ENCODE assay signal across 24 mouse cellular contexts in genomic region chr11:16594832-16595231, GRCm38 (mm10).
DNase-seq lines count a peak whose midpoint lies in the region; ATAC-seq and TF ChIP-seq lines count a peak whose summit lies in the region.
"Had no signal": no experiment of that assay in that cellular context is flagged by ENCODE, and none has a peak within 500 bp of the region (broad histone marks: within the 10 kb centered on the region; RNA-seq: fewer than 3 reads in every experiment).

No protein-coding gene starts in this region.

- no peak overlapping the region for H3K27ac ChIP-seq in hindbrain, postnatal 0 days
- H3K27ac ChIP-seq in hindbrain, embryonic 11.5 days (ENCODE audit: low read depth, low read length): no peak overlapping the region
- H3K27ac ChIP-seq: embryonic facial prominence, embryonic 13.5 days; embryonic facial prominence, embryonic 15.5 days; forebrain, embryonic 10.5 days; forebrain, embryonic 12.5 days had no signal

- no peak overlapping the region for H3K9ac ChIP-seq in hindbrain, postnatal 0 days (replicated peaks; ENCODE audit: low read length)
- H3K9ac ChIP-seq in hindbrain, embryonic 11.5 days (ENCODE audit: low read depth, low read length): no peak overlapping the region
- H3K9ac ChIP-seq: embryonic facial prominence, embryonic 13.5 days; embryonic facial prominence, embryonic 15.5 days; forebrain, embryonic 12.5 days had no signal

- ATAC-seq in hindbrain, postnatal 0 days: no peak
- ATAC-seq in hindbrain, embryonic 11.5 days (ENCODE audit: low FRiP score): no peak
- ATAC-seq: forebrain, embryonic 14.5 days; forebrain, embryonic 16.5 days had no signal

- no peaks in the 10 kb centered on the region for H3K27me3 ChIP-seq in hindbrain, postnatal 0 days (ENCODE audit: insufficient read depth, low read length)
- no peaks in the 10 kb centered on the region for H3K27me3 ChIP-seq in hindbrain, embryonic 11.5 days (ENCODE audit: control insufficient read depth, insufficient read depth, low read length)
- H3K27me3 ChIP-seq: embryonic facial prominence, embryonic 13.5 days; embryonic facial prominence, embryonic 15.5 days; forebrain, embryonic 12.5 days had no signal

- no peak overlapping the region for H3K4me2 ChIP-seq in hindbrain, postnatal 0 days (ENCODE audit: low read depth, low read length)
- no peak overlapping the region for H3K4me2 ChIP-seq in hindbrain, embryonic 11.5 days (replicated peaks; ENCODE audit: low read depth, low read length)
- H3K4me2 ChIP-seq: embryonic facial prominence, embryonic 13.5 days; embryonic facial prominence, embryonic 15.5 days; forebrain, embryonic 12.5 days had no signal

- TF ChIP-seq CTCF in hindbrain, postnatal 0 days (IDR thresholded peaks at IDR 0.05; ENCODE audit: low read depth): no peak

- DNase-seq in heart, adult 11 months: peak; percentile 57
- DNase-seq in heart, adult 8-10 months (ENCODE audit: low spot score): no peak
- peak; percentile 12 for DNase-seq in hindbrain, postnatal 0 days (ENCODE audit: low spot score)
- DNase-seq in hindbrain, embryonic 11.5 days (ENCODE audit: low spot score): no peak
- peak; percentile 26 for DNase-seq in embryo, embryonic 11 days
- peak; percentile 23 for DNase-seq in mesoderm, embryonic 11.5 days (ENCODE audit: low read depth, low spot score)
- DNase-seq in lung, postnatal 36 days: no peak
- DNase-seq in B cell, adult 2 months: no peak
- DNase-seq: adrenal gland, adult 2 months; adrenal gland, postnatal 10 days; adrenal gland, postnatal 25 days; cerebellum, adult 11 months; cerebellum, adult 18-20 months; cerebellum, adult 8-10 months; cerebellum, adult 9-11 months; cerebellum, postnatal 14 days; cerebellum, postnatal 36 days had no signal

- peaks cover 10% of the 10 kb centered on the region; the same call in 1 of the 2 replicates for H3K4me1 ChIP-seq in hindbrain, postnatal 0 days (ENCODE audit: insufficient read depth, low read length)
- peaks cover 5% of the 10 kb centered on the region; the same call in 1 of the 2 replicates for H3K4me1 ChIP-seq in hindbrain, embryonic 11.5 days (replicated peaks; ENCODE audit: control insufficient read depth, insufficient read depth, low read length)

- H3K36me3 ChIP-seq in hindbrain, postnatal 0 days (ENCODE audit: insufficient read depth, low read length): no peaks in the 10 kb centered on the region
- H3K36me3 ChIP-seq in hindbrain, embryonic 11.5 days (ENCODE audit: control insufficient read depth, insufficient read depth, low read length): no peaks in the 10 kb centered on the region
- H3K36me3 ChIP-seq: embryonic facial prominence, embryonic 13.5 days; embryonic facial prominence, embryonic 15.5 days; forebrain, embryonic 10.5 days; forebrain, embryonic 12.5 days had no signal

- H3K4me3 ChIP-seq in hindbrain, postnatal 0 days (ENCODE audit: low read length): no peak overlapping the region
- no peak overlapping the region for H3K4me3 ChIP-seq in hindbrain, embryonic 11.5 days (ENCODE audit: low read depth, low read length)
- H3K4me3 ChIP-seq: embryonic facial prominence, embryonic 13.5 days; embryonic facial prominence, embryonic 15.5 days; erythroblast, embryonic 14.5 days; forebrain, embryonic 10.5 days; forebrain, embryonic 12.5 days had no signal

- no peaks in the 10 kb centered on the region for H3K9me3 ChIP-seq in hindbrain, postnatal 0 days (ENCODE audit: low read length)
- H3K9me3 ChIP-seq in hindbrain, embryonic 11.5 days (ENCODE audit: control insufficient read depth, low read length): no peaks in the 10 kb centered on the region
- H3K9me3 ChIP-seq: embryonic facial prominence, embryonic 13.5 days; embryonic facial prominence, embryonic 15.5 days; forebrain, embryonic 10.5 days; forebrain, embryonic 12.5 days had no signal

- 6% methylated on average over 1 of the region's 1 CpGs for WGBS in hindbrain, postnatal 0 days
- 14% methylated on average over 1 of the region's 1 CpGs for WGBS in hindbrain, embryonic 11.5 days

Comparison
In these comparisons a context has a peak if more than half of its experiments do, and no peak if none do; other contexts are left out.
1. DNase-seq: peak in heart, adult 11 months (single experiment), hindbrain, postnatal 0 days (single experiment), embryo, embryonic 11 days (single experiment) and mesoderm, embryonic 11.5 days (single experiment); none in heart, adult 8-10 months (single experiment), hindbrain, embryonic 11.5 days (single experiment), lung, postnatal 36 days (single experiment) and B cell, adult 2 months (0 of 2).